Mouse (Mus musculus): ENCODE data around the gene Adap1. TPM values are rescaled to one million over a fixed set of nuclear protein-coding genes. Genes with fewer than 3 reads are reported as not detected.
"Not testable (repeated sequence)": the region's sequence is repeated elsewhere in the genome, so short reads cannot be mapped to it uniquely, and the experiment has no call there.

Adap1 gene
- polyA plus RNA-seq, 1 experiment from 2014 or later, result 115 TPM

DNA sequence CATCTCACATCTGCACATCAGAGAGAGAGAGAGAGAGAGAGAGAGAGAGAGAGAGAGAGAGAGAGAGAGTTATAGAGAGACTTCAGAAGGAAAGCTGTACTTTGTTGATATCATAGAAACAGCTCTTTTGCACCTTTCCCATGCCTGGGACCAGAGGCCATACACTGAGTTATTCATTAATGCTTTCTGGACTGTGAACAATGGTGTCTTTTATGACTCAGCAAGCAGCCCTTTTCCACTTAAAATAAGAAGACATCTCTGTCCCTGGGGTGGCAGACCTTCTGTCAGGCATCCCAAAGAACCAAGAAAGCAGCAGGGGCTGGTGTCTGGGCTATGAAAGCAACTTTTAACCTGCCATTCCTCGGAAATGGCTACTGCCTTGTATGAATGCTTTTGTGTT is 21.8 kb upstream of the Adap1 start:
- H3K27me3 ChIP-seq (replicated peaks), result no peaks in the 10 kb centered on the region
- H3K36me3 ChIP-seq (replicated peaks), result peaks cover 7% of the 10 kb centered on the region
- H3K4me3 ChIP-seq, result no peak overlapping the region
- ATAC-seq (replicated peaks), result no peak
- 54% methylated on average over 1 of the region's 1 CpGs for WGBS
- H3K9ac ChIP-seq, result no peak overlapping the region
- H3K4me1 ChIP-seq, result peaks cover 16% of the 10 kb centered on the region
- H3K27ac ChIP-seq, result no peak overlapping the region
- H3K9me3 ChIP-seq, result no peaks in the 10 kb centered on the region
- H3K4me2 ChIP-seq, result no peak overlapping the region

DNA sequence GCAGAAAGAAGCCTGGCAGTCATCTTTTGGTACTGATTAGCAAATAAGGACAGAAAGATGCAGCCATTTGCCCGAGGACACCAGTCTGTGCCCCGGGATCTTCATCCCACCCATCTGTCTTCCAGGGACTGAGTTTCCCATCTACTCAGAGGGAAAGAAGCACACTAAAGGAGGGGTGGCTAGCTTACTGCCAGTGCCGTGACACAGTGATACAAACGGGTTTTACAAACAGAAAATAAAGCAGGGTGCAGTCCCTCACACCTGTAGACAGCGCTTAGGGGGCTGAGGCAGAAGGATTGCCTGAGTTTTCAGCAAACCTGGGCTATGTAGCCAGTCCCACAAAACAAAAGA is 19.9 kb upstream of the Adap1 start:
- Histone ChIP-seq H3K9me3 (no peaks in the 10 kb centered on the region), H3K27me3 (replicated peaks) (no peaks in the 10 kb centered on the region), H3K4me2 (peak overlapping the region; percentile 92), H3K4me1 (peaks cover 17% of the 10 kb centered on the region), H3K4me3 (peak overlapping the region; percentile 93), H3K36me3 (replicated peaks) (peaks cover 13% of the 10 kb centered on the region), H3K27ac (peak overlapping the region; percentile 67), H3K9ac (no peak overlapping the region; the same call in 1 of the 2 replicates)
- peak; percentile 31 for ATAC-seq (replicated peaks)
- 15% methylated on average over 5 of the region's 5 CpGs for WGBS

DNA sequence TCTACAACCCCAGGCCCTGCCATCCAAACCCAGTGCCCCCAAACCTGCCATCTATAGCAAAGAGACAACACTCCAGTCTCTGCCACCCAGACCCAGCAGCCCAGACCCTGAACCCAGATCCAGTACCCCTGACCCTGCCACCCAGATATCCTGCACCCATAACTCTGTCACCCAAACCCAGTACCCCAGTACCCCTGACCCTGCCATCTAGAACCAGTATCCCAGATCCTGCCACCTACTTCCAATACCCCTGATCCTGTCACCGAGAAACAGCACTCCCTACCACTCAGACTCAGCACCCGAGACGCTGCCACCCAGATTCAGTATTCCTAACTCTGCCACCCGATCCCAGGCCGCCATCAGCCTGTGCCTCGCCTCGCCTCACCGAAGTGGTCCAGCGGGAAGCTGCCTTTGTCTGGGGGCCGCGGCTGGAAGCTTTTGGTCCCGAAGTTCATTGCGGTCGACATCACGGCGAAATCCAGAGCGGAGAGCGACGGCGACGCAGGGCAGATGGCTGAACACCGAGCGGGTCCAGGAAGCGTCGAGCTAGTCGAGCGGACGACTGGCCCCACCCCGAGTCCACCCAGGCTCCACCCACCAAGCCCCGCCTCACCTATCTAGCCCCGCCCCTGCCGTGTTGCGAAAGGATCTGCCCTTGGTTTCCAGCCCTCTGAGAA is 19.4 kb upstream of the Adap1 start:
- H3K4me3 ChIP-seq, result peak overlapping the region; percentile 93
- H3K4me2 ChIP-seq, result peak overlapping the region; percentile 92
- peak overlapping the region; percentile 83 for H3K27ac ChIP-seq
- H3K9me3 ChIP-seq, result no peaks in the 10 kb centered on the region
- under 1% methylated on average over 33 of the region's 33 CpGs for WGBS
- H3K4me1 ChIP-seq, result peaks cover 21% of the 10 kb centered on the region
- peaks cover 17% of the 10 kb centered on the region for H3K36me3 ChIP-seq (replicated peaks)
- ATAC-seq (replicated peaks), result peak; percentile 93
- no peaks in the 10 kb centered on the region for H3K27me3 ChIP-seq (replicated peaks)
- H3K9ac ChIP-seq, result peak overlapping the region; percentile 96

DNA sequence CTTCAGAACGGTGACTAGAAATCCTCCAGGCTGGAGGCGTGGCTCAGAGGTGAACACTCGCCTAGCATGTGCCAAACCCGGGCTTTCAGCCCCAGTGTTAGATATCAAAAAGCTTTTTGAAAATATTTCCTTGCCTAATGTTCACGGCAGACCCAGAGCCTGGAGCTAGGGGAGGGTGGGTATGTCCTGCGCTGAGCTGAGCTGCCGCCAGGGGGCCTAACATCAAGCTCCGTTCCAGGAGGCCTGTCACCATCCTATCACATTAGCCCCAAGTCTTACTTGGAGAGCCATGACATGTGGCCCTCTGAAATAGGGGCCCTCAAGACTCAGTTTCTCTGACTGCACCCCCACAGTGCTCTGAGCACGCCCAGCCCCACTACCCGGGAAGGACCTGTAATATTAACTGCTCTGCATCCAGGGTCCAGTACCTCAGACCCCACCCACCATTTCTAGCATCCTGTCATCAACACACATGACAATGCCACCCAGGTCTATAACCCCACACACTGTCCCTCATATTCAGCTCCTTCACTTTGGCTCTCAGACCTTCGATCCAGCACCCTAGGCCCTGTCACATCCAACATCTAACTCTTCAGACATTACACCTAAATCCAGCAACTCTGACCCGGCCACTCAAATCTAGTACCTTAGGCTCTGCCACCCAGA is 18.7 kb upstream of the Adap1 start:
- H3K4me2 ChIP-seq, result peak overlapping the region; percentile 92
- peak; percentile 78 for ATAC-seq (replicated peaks)
- 5% methylated on average over 12 of the region's 12 CpGs for WGBS

DNA sequence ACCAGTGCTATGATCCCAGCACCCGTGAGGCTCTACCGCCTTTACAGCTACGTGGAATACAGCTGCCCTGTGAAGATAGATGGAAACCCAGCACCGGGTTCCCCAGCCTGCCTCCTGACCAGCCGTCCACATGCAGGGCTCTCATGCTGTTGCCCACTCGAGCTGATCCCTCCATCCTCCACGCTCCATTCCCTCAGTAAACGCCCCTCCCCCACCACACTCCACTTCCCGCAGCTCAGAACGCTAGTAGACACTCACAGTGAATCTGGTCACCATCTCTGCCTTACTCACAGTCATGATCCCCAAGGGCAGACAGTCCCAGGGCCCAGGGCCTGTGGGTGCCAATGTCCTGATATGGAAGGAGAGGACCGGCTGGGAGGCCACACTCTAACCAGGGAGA is 13.5 kb upstream of the Adap1 start:
- Histone ChIP-seq H3K9ac (no peak overlapping the region), H3K27me3 (replicated peaks) (no peaks in the 10 kb centered on the region), H3K27ac (no peak overlapping the region), H3K4me2 (no peak overlapping the region), H3K4me3 (no peak overlapping the region), H3K4me1 (peaks cover 16% of the 10 kb centered on the region), H3K36me3 (replicated peaks) (peaks cover 40% of the 10 kb centered on the region), H3K9me3 (no peaks in the 10 kb centered on the region)
- ATAC-seq (replicated peaks), result no peak
- WGBS, result 79% methylated on average over 11 of the region's 11 CpGs

More for the DNA sequence above, 18.7 kb upstream of the Adap1 start:
- Histone ChIP-seq H3K27ac (peak overlapping the region; percentile 83), H3K27me3 (replicated peaks) (no peaks in the 10 kb centered on the region), H3K36me3 (replicated peaks) (peaks cover 20% of the 10 kb centered on the region), H3K9me3 (no peaks in the 10 kb centered on the region), H3K4me3 (peak overlapping the region; percentile 93), H3K4me1 (peaks cover 21% of the 10 kb centered on the region), H3K9ac (peak overlapping the region; percentile 96)

DNA sequence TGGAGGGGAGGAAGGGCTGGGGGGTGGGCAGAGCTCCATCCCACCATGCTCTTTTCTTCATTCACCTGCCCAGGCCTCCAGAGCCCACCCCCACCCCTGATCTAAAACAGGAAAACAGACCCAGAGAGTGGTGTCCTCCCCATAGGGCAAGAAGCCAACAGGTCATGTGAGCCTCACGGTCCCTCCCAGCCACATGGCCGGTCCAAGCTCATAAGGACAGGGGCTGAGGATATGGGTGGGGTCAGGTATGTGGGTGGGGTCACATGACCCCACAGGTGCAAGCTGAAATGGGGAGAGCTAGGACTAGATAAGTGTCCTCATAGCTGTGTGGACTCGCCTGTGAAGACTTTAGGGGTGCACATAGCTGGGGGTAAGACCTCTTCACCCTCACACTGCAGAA is 13.0 kb upstream of the Adap1 start:
- no peak for ATAC-seq (replicated peaks)
- H3K36me3 ChIP-seq (replicated peaks), result peaks cover 40% of the 10 kb centered on the region
- no peaks in the 10 kb centered on the region for H3K9me3 ChIP-seq
- H3K4me2 ChIP-seq, result no peak overlapping the region
- WGBS, result 88% methylated on average over 3 of the region's 3 CpGs
- H3K4me3 ChIP-seq, result no peak overlapping the region
- H3K27me3 ChIP-seq (replicated peaks), result no peaks in the 10 kb centered on the region
- peaks cover 11% of the 10 kb centered on the region for H3K4me1 ChIP-seq
- no peak overlapping the region for H3K27ac ChIP-seq
- H3K9ac ChIP-seq, result no peak overlapping the region

DNA sequence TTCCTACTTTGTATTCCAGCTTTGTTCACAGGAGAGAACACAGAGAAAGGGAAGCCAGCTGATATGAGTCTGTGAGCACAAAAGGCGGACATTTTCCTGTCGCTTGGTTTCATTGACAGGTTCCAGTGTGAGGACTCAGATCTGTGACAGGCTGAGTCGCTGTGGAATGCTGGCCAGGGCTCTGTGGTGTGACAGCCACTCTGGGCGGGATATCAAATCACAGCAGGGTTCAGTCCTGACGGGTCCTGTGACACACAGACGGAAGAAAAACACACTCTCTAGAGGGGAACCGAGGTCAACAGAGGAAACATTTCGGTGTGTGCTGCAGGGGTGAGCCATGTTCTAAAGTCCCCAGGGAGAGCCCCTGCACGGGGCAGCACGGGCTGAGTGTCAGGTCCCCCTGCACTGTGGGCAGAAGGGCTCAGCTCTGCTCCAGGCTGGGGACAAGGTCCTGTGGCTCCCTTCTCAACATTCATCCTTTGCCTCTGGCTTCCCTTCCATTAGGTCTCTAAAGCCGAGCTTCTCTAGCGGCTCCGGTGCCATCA is 12.5 kb upstream of the Adap1 start:
- Histone ChIP-seq H3K9me3 (no peaks in the 10 kb centered on the region), H3K27ac (no peak overlapping the region), H3K36me3 (replicated peaks) (peaks cover 40% of the 10 kb centered on the region), H3K4me3 (no peak overlapping the region), H3K9ac (no peak overlapping the region), H3K4me1 (0 out of 2 replicates have a peak, but pooled peaks cover 8% of the 10 kb centered on the region), H3K4me2 (no peak overlapping the region), H3K27me3 (replicated peaks) (no peaks in the 10 kb centered on the region)
- ATAC-seq (replicated peaks), result no peak
- 82% methylated on average over 13 of the region's 13 CpGs for WGBS

DNA sequence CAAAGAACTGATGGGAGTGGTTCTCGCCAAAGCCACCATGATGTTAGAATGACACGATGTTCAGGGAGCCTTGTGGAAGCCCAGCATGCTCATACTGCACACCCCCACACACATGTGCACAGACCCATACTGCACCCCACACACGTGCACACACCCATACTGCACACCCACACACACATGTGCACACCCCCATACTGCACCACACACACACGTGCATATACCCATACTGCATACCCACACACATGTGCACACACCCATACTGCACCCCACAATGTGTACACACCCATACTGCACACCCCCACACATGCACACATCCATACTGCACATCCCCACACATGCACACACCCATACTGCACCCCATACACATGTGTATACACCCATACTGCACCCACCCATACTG is 10.2 kb upstream of the Adap1 start:
- H3K4me3 ChIP-seq, result no peak overlapping the region
- no peak overlapping the region for H3K4me2 ChIP-seq
- H3K36me3 ChIP-seq (replicated peaks), result peaks cover 30% of the 10 kb centered on the region
- no peaks in the 10 kb centered on the region for H3K9me3 ChIP-seq
- no peak overlapping the region for H3K27ac ChIP-seq
- 0 out of 2 replicates have a peak, but pooled peaks cover 5% of the 10 kb centered on the region for H3K4me1 ChIP-seq
- no peaks in the 10 kb centered on the region for H3K27me3 ChIP-seq (replicated peaks)
- ATAC-seq (replicated peaks), result peak; percentile 43
- 93% methylated on average over 4 of the region's 4 CpGs for WGBS
- no peak overlapping the region for H3K9ac ChIP-seq

DNA sequence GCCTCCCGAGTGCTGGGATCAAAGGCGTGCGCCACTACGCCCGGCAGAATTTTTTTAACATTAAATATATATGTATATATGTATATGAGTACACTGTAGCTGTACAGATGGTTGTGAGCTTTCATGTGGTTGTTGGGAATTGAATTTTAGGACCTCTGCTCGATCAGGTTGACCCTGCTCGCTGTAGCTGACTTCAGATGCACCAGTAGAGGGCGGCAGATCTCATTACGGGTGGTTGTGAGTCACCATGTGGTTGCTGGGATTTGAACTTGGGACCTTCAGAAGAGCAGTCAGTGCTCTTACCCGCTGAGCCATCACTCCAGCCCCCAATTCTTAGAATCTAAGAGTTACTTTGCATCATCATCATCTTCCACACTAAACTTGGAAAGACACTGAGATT is 9.0 kb upstream of the Adap1 start:
- not testable (repeated sequence) for H3K4me1 ChIP-seq
- 92% methylated on average over 10 of the region's 10 CpGs for WGBS

DNA sequence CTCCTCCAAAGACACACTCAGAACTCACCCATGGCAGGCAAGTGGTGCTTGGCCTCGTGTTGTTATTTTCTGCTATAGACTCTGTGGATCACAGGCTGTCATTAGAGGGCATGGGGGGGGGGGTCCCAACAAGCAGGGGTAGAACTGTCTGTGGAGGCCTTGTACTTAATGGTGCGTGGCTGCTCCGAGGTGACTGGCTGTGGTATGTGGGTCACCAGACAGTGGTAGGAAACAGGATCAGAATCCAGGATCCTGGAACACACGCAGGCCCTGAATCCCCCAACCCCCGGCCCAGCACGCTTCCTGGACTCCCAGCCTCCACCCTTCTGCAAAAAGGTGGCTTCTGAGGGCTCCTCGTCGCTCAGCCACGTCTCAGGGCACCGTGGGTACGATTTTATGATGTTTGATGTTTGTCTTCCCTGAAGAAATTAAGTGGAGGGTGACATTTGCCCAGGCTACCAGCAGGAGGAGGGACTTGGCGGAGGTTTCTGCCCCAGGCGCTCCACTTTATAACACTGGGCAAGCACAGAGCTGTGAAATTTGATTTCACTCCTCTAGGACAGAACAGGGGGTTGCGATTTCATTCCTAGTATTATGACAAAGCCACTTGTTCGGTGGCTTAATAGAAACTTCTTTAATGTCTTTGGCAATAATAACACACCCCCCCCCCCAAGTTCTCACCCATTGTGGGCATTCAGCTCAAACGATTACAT is 8.0 kb upstream of the Adap1 start:
- no peak overlapping the region for H3K4me3 ChIP-seq
- no peak overlapping the region for H3K4me2 ChIP-seq
- no peak for ATAC-seq (replicated peaks)
- H3K27ac ChIP-seq, result no peak overlapping the region
- 80% methylated on average over 16 of the region's 16 CpGs for WGBS
- no peak overlapping the region for H3K9ac ChIP-seq
- no peaks in the 10 kb centered on the region for H3K9me3 ChIP-seq
- H3K4me1 ChIP-seq, result no peaks in the 10 kb centered on the region
- no peaks in the 10 kb centered on the region; the same call in 1 of the 2 replicates for H3K27me3 ChIP-seq (replicated peaks)
- peaks cover 18% of the 10 kb centered on the region for H3K36me3 ChIP-seq (replicated peaks)

More for the DNA sequence above, 9.0 kb upstream of the Adap1 start:
- H3K4me3 ChIP-seq; H3K9ac ChIP-seq; ATAC-seq (replicated peaks); H3K4me2 ChIP-seq; H3K9me3 ChIP-seq; H3K27me3 ChIP-seq (replicated peaks); H3K27ac ChIP-seq: not testable (repeated sequence)
- peaks cover 21% of the 10 kb centered on the region for H3K36me3 ChIP-seq (replicated peaks)

DNA sequence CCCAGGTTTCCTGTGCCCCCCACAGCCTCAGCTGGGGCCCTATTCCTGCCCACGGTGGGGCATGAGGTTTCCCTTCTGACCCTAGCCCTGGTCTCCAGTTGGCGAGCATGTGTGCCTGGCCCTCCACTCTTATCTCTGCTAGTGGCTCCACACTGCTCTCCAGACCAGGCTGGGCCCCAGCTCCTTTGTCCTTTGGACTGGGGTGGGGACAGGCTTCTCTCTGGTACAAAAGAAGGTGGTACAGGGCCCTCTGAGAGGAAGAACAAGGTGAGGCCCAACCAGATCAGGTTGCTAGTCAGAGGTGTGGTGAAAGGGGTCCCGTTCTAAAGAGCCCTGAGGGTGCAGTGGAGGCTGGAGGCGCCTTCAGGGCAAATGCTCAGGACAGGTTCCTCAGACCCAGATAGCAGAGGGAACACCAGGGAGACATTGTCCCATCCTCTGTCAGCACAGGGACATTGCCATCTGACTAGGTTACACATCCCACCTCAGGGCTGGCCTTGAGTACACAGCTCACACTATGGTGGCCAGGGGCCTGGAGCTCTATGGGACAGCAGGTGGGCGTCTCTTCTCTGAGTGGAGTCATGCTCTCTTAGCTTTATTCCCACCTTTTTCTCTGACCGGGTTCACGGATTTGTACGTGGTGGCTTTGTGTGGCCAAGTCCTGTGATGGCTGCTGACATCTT is 7.3 kb upstream of the Adap1 start:
- H3K27ac ChIP-seq, result no peak overlapping the region
- no peaks in the 10 kb centered on the region for H3K9me3 ChIP-seq
- H3K36me3 ChIP-seq (replicated peaks), result peaks cover 12% of the 10 kb centered on the region
- ATAC-seq (replicated peaks), result no peak
- H3K4me1 ChIP-seq, result no peaks in the 10 kb centered on the region
- 84% methylated on average over 8 of the region's 8 CpGs for whole genome bisulfite sequencing
- H3K4me3 ChIP-seq, result no peak overlapping the region
- no peak overlapping the region for H3K4me2 ChIP-seq
- H3K9ac ChIP-seq, result no peak overlapping the region
- no peaks in the 10 kb centered on the region; the same call in 1 of the 2 replicates for H3K27me3 ChIP-seq (replicated peaks)

DNA sequence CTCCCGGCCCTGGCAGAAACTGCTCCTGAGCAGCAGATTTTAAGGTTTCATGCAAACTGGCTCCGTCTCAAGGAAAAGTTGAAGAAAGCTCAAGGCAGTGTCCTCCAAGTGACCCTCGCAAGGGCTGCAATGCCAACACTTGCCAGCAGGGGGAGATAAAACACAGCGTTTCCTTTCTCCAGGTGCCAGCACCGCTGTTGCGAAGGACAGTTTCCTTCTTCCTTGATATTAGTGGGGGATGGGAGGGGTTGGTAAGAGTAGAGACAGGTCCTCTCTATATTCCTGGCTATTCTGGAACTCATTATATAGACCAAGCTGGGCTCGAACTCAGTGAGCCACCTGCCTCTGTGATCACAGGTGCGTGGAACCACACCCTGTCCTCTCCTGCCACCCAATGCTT is 6.3 kb upstream of the Adap1 start:
- Histone ChIP-seq H3K27me3 (replicated peaks) (no peaks in the 10 kb centered on the region; the same call in 1 of the 2 replicates), H3K4me3 (no peak overlapping the region), H3K9ac (no peak overlapping the region), H3K9me3 (no peaks in the 10 kb centered on the region), H3K27ac (no peak overlapping the region), H3K4me1 (no peaks in the 10 kb centered on the region), H3K4me2 (no peak overlapping the region), H3K36me3 (replicated peaks) (peaks cover 8% of the 10 kb centered on the region)
- 19% methylated on average over 8 of the region's 8 CpGs for WGBS
- no peak for ATAC-seq (replicated peaks)

All from midbrain, embryonic 15.5 days (tissue).